Mouse (Mus musculus): ENCODE results near the gene Kcnh1. TPM values are rescaled to one million over a fixed set of nuclear protein-coding genes. Genes with fewer than 3 reads are reported as not detected.

Kcnh1 gene
- polyA plus RNA-seq (2011; ENCODE audit: insufficient read depth, insufficient read length, low read depth, missing spikeins) = 0.26 and 0.27 TPM in 2 replicates

- no peaks in the 10 kb centered on the region for H3K9me3 ChIP-seq (replicated peaks; ENCODE audit: control insufficient read depth, insufficient read depth, low read length, poor library complexity, severe bottlenecking)
- no peaks in the 10 kb centered on the region for H3K4me1 ChIP-seq (ENCODE audit: control insufficient read depth, insufficient read depth, low read length)
- no peak within 1 kb of the TSS for H3K27ac ChIP-seq (ENCODE audit: insufficient read depth, low read length)
- H3K36me3 ChIP-seq (ENCODE audit: control insufficient read depth, insufficient read depth, low read length, poor library complexity, severe bottlenecking) = no peaks in the 10 kb centered on the region
- H3K9ac ChIP-seq (ENCODE audit: low read depth, poor library complexity, severe bottlenecking) = peak within 1 kb of the TSS; percentile 64
- peak; percentile 96 for TF ChIP-seq CTCF (IDR thresholded peaks at IDR 0.05; ENCODE audit: low read depth, low read length)
- TF ChIP-seq EP300 (IDR thresholded peaks at IDR 0.05; ENCODE audit: insufficient read depth, low read depth, low read length) = peak; percentile 38; the same call in 1 of the 2 replicates
- TF ChIP-seq POLR2A (IDR thresholded peaks at IDR 0.05; ENCODE audit: insufficient read depth, low read length) = no peak
- H3K27me3 ChIP-seq (ENCODE audit: control insufficient read depth, insufficient read depth, low read length, poor library complexity, severe bottlenecking) = peaks cover 6% of the 10 kb centered on the region; the same call in 1 of the 2 replicates
- H3K4me3 ChIP-seq (ENCODE audit: low read depth, low read length) = peak within 1 kb of the TSS; percentile 54
Measured at GRCm38 (mm10) chr1:192190508-192191321, at the start of gene Kcnh1. Kcnh1 (plus strand) TSS chr1:192190774.

GRCm38 (mm10) chr1:192151179-192151578 lies 39.4 kb upstream of the Kcnh1 start:
- no peak overlapping the region for H3K9ac ChIP-seq (ENCODE audit: low read depth, poor library complexity, severe bottlenecking)
- TF ChIP-seq CTCF (IDR thresholded peaks at IDR 0.05; ENCODE audit: low read depth, low read length) (no peak), POLR2A (IDR thresholded peaks at IDR 0.05; ENCODE audit: insufficient read depth, low read length) (no peak), EP300 (IDR thresholded peaks at IDR 0.05; ENCODE audit: insufficient read depth, low read depth, low read length) (no peak)
- H3K4me3 ChIP-seq (ENCODE audit: low read depth, low read length) = no peak overlapping the region
- peaks cover 15% of the 10 kb centered on the region for H3K9me3 ChIP-seq (replicated peaks; ENCODE audit: control insufficient read depth, insufficient read depth, low read length, poor library complexity, severe bottlenecking)
- H3K27me3 ChIP-seq (ENCODE audit: control insufficient read depth, insufficient read depth, low read length, poor library complexity, severe bottlenecking) = no peaks in the 10 kb centered on the region
- no peaks in the 10 kb centered on the region for H3K36me3 ChIP-seq (ENCODE audit: control insufficient read depth, insufficient read depth, low read length, poor library complexity, severe bottlenecking)
- no peak overlapping the region for H3K27ac ChIP-seq (ENCODE audit: insufficient read depth, low read length)
- H3K4me1 ChIP-seq (ENCODE audit: control insufficient read depth, insufficient read depth, low read length) = no peaks in the 10 kb centered on the region

GRCm38 (mm10) chr1:192171477-192171876 lies 19.1 kb upstream of the Kcnh1 start:
- H3K36me3 ChIP-seq (ENCODE audit: control insufficient read depth, insufficient read depth, low read length, poor library complexity, severe bottlenecking) = no peaks in the 10 kb centered on the region
- H3K27me3 ChIP-seq (ENCODE audit: control insufficient read depth, insufficient read depth, low read length, poor library complexity, severe bottlenecking) = no peaks in the 10 kb centered on the region
- no peak overlapping the region for H3K27ac ChIP-seq (ENCODE audit: insufficient read depth, low read length)
- no peak overlapping the region for H3K9ac ChIP-seq (ENCODE audit: low read depth, poor library complexity, severe bottlenecking)
- H3K4me3 ChIP-seq (ENCODE audit: low read depth, low read length) = no peak overlapping the region
- TF ChIP-seq POLR2A (IDR thresholded peaks at IDR 0.05; ENCODE audit: insufficient read depth, low read length) = no peak
- no peaks in the 10 kb centered on the region for H3K4me1 ChIP-seq (ENCODE audit: control insufficient read depth, insufficient read depth, low read length)
- H3K9me3 ChIP-seq (replicated peaks; ENCODE audit: control insufficient read depth, insufficient read depth, low read length, poor library complexity, severe bottlenecking) = peaks cover 5% of the 10 kb centered on the region

- Histone ChIP-seq H3K27me3 (ENCODE audit: control insufficient read depth, insufficient read depth, low read length, poor library complexity, severe bottlenecking) (no peaks in the 10 kb centered on the region), H3K27ac (ENCODE audit: insufficient read depth, low read length) (no peak overlapping the region), H3K4me1 (ENCODE audit: control insufficient read depth, insufficient read depth, low read length) (no peaks in the 10 kb centered on the region), H3K4me3 (ENCODE audit: low read depth, low read length) (no peak overlapping the region), H3K36me3 (ENCODE audit: control insufficient read depth, insufficient read depth, low read length, poor library complexity, severe bottlenecking) (no peaks in the 10 kb centered on the region), H3K9ac (ENCODE audit: low read depth, poor library complexity, severe bottlenecking) (no peak overlapping the region), H3K9me3 (replicated peaks; ENCODE audit: control insufficient read depth, insufficient read depth, low read length, poor library complexity, severe bottlenecking) (no peaks in the 10 kb centered on the region)
- TF ChIP-seq EP300 (IDR thresholded peaks at IDR 0.05; ENCODE audit: insufficient read depth, low read depth, low read length) = no peak
- no peak for TF ChIP-seq POLR2A (IDR thresholded peaks at IDR 0.05; ENCODE audit: insufficient read depth, low read length)
- TF ChIP-seq CTCF (IDR thresholded peaks at IDR 0.05; ENCODE audit: low read depth, low read length) = no peak
Measured at GRCm38 (mm10) chr1:192179877-192180276, 10.7 kb upstream of the Kcnh1 start.

- TF ChIP-seq CTCF (IDR thresholded peaks at IDR 0.05; ENCODE audit: low read depth, low read length) (no peak), EP300 (IDR thresholded peaks at IDR 0.05; ENCODE audit: insufficient read depth, low read depth, low read length) (no peak), POLR2A (IDR thresholded peaks at IDR 0.05; ENCODE audit: insufficient read depth, low read length) (no peak)
- H3K9ac ChIP-seq (ENCODE audit: low read depth, poor library complexity, severe bottlenecking) = no peak overlapping the region
- H3K4me3 ChIP-seq (ENCODE audit: low read depth, low read length) = no peak overlapping the region
- no peaks in the 10 kb centered on the region for H3K27me3 ChIP-seq (ENCODE audit: control insufficient read depth, insufficient read depth, low read length, poor library complexity, severe bottlenecking)
- H3K9me3 ChIP-seq (replicated peaks; ENCODE audit: control insufficient read depth, insufficient read depth, low read length, poor library complexity, severe bottlenecking) = no peaks in the 10 kb centered on the region
- no peaks in the 10 kb centered on the region for H3K36me3 ChIP-seq (ENCODE audit: control insufficient read depth, insufficient read depth, low read length, poor library complexity, severe bottlenecking)
- no peak overlapping the region for H3K27ac ChIP-seq (ENCODE audit: insufficient read depth, low read length)
- no peaks in the 10 kb centered on the region for H3K4me1 ChIP-seq (ENCODE audit: control insufficient read depth, insufficient read depth, low read length)
Measured at GRCm38 (mm10) chr1:192181696-192182257, 8.8 kb upstream of the Kcnh1 start.

- TF ChIP-seq EP300 (IDR thresholded peaks at IDR 0.05; ENCODE audit: insufficient read depth, low read depth, low read length) (no peak), CTCF (IDR thresholded peaks at IDR 0.05; ENCODE audit: low read depth, low read length) (peak; percentile 9), POLR2A (IDR thresholded peaks at IDR 0.05; ENCODE audit: insufficient read depth, low read length) (no peak)
- H3K9me3 ChIP-seq (replicated peaks; ENCODE audit: control insufficient read depth, insufficient read depth, low read length, poor library complexity, severe bottlenecking) = no peaks in the 10 kb centered on the region
- no peaks in the 10 kb centered on the region for H3K4me1 ChIP-seq (ENCODE audit: control insufficient read depth, insufficient read depth, low read length)
- H3K27me3 ChIP-seq (ENCODE audit: control insufficient read depth, insufficient read depth, low read length, poor library complexity, severe bottlenecking) = peaks cover 6% of the 10 kb centered on the region; the same call in 1 of the 2 replicates
- no peak overlapping the region for H3K9ac ChIP-seq (ENCODE audit: low read depth, poor library complexity, severe bottlenecking)
- H3K36me3 ChIP-seq (ENCODE audit: control insufficient read depth, insufficient read depth, low read length, poor library complexity, severe bottlenecking) = no peaks in the 10 kb centered on the region
- H3K4me3 ChIP-seq (ENCODE audit: low read depth, low read length) = no peak overlapping the region
- no peak overlapping the region for H3K27ac ChIP-seq (ENCODE audit: insufficient read depth, low read length)
Measured at GRCm38 (mm10) chr1:192189056-192189455, 1.5 kb upstream of the Kcnh1 start.

Measured in ES-Bruce4 (cell line).